Mouse (Mus musculus): ENCODE results near the gene Polr2j. TPM values are rescaled to one million over a fixed set of nuclear protein-coding genes. Genes with fewer than 3 reads are reported as not detected.
A peak's percentile ranks its signal among the peaks of the same experiment; 100 is the strongest.
"Not testable (repeated sequence)": the region's sequence is repeated elsewhere in the genome, so short reads cannot be mapped to it uniquely, and the experiment has no call there.

Polr2j gene
- total RNA-seq, 2 experiments from 2014 or later, result 94.6 to 96.8 TPM

DNA sequence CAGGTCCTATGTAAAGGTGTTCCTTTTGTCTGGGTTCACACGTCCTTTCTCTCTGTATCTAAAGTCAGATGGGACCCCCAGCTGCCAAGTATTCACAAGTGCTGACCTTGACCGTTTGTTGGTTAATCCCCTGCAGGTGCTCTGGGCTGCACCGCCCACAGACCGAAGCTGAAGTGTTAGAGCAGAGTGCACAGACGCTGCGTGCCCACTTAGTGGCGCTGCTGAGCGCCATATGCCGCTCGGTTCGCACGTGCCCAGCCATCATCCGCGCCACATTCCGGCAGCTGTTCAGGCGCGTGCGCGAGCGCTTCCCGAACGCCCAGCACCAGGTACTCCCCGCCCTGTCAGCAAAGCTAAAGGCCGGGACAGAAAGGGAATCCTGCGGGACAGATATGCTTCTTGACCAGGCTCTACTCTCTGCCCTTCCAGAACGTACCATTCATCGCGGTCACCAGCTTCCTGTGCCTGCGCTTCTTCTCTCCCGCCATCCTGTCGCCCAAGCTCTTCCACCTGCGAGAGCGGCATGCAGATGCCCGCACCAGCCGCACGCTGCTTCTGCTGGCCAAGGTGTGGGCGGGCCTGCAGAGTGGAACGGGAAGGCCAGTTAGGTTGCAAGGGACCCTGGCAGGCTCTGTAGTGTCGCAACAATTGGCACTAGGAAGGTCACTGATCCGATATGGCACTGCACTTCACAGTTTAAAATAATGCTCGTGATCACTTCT lies 14.2 kb upstream of the Polr2j start:
- peak in 1 of 2 experiments; percentile 48 for DNase-seq (ENCODE audit: low spot score in 2 of 2)

DNA sequence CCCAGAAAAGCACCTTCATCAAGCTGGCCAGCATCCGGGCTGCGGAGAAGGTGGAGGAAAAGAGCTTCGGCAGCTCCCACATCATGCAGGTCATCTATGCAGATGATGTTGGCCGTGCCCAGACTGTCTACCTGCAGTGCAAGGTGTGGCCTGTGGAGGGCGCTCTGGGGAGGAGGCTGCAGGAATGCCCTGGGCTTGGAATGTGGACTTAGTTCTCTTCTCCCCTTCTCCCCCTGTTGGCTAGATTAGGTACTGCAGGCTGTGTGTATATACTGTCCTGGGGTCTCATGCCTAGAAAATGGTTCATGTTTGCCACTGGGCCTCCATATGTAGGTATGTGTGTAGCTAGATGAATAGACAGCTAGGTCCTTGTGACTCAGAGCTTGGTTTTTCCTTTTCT lies 11.9 kb upstream of the Polr2j start:
- no peak for DNase-seq (ENCODE audit: low spot score in 2 of 2)

DNA sequence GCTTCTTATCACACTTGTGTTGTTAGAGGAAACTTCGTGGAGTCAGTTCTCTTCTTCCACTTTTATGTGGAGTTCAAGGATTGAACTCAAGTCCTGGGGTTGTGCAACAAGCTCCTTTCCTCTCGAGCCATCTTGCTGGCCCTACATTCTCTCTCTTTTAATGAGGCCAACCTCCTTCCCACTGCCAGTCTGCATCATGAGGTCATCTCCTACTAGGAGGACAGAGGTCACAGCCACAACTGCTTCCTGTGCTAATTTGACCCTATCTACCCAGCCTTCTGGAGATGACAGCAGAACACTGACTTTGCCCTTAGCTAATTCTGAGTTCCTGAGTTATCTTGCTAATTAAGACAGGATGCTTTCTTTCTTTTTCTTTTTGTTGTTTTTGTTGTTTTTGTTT lies 7.9 kb upstream of the Polr2j start:
- no peak for DNase-seq (ENCODE audit: low spot score in 2 of 2)

DNA sequence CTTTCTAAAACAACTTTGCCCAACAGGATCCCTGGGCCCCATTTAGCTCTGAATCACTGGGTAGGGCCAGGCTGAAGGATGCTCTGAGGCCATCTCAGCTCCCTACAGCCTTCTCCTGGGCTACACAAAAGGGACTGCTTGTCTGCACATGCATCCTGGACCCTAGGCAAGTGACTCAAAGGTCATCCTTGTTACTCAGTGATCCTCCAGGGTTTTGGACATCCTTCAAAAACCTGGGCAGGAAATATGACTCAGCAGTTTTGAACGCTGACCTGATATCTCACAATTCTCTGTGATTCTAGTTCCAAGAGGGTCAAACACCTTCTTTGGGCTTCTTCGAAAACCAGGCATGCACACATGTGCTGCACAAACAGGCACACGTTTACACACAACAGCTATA lies 7.4 kb upstream of the Polr2j start:
- no peak for DNase-seq (ENCODE audit: low spot score in 2 of 2)

DNA sequence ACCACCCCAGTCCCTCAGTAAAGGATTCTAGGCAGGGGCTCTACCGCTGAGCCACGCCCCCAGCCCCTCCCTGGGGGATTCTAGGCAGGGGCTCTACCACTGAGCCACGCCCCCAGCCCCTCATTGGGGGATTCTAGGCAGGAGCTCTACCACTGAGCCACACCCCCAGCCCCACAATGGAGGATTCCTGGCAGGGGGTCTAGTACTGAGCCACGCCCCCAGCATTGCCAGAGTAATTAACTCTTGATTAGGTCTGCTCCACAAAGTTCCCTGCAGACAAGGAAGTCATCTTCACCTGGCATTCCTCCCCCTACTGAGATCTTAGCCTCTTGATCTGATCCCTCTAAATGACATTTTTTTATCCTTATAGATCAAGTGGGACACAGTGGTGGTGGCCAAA lies 2.9 kb upstream of the Polr2j start:
- DNase-seq (ENCODE audit: low spot score in 2 of 2), result not testable (repeated sequence)

DNA sequence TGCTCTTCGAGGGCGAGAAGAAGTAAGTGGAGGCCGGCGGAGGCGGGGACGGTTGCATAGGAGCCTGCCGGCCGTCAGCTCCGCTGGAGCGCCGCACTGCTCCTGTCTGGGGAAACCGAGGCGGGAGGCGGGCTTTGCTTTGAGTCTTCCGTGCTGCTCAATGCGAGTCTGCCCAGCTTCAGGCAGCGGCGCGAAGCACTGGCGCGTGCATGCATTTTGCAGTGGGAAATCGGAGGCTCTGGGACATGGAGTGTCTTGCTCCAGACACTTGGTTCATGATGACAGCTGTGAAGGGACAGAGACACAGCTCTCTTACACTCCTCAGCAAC lies 317 bp downstream of the Polr2j start:
- DNase-seq (ENCODE audit: low spot score in 2 of 2), result no peak

DNA sequence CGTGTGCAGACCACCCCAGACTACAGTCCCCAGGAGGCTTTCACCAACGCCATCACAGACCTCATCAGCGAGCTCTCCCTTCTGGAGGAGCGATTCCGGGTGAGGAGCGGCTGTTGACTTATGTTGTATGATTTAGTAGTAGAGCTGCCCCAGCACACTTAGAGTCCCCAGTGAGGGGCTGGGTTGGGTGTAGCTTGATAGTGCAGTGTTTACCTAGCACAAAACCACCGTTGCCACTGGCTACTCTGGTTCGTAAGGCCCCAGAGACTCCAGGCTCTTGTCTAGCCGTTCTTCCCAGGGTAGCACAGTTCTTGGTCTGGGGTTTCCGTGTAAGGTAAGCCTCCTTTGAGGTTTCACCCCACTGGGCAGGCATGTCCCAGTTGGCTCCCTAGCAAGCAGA lies 5.7 kb downstream of the Polr2j start:
- DNase-seq (ENCODE audit: low spot score in 2 of 2), result no peak

DNA sequence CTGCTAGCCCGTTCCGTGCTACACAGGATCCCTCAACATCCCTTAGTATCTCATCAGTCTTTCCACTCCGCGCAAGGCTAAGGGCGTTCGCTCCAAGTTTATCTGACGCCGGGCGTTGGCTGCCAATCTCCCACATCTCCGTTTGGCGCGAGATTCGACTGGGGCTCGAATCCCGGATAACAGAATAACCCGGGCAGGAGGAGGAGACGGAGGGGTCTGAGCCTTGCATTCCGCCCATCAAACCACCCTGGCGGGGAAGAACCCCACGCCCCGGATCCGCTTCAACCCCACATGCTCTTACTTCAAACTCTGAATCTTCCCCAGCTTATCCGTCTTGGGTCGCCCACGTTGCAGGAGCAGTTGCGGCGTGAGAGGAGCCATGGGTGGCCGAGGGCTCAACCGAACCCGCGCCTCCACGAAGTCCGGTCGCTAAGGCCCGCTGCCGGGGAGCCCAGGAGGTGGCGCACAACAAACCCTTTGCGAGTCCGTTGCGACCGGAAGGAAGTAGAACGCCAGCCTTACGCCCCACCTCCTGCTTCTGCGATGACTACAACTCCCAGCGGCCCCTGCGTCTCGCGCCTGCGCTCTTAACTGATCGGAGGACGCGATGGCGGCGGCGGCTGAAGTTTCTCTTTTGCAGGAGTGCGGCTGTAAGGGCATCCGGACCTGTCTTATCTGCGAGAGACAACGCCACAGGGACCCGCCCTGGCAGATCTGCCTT lies 19.3 kb downstream of the Polr2j start, which contains the start of the genes Lrwd1 and Alkbh4:
Lrwd1 (minus strand) TSS at position 504 of the 721 bp plus-strand sequence.
Alkbh4 (plus strand) TSS at position 576 of the 721 bp plus-strand sequence.
- peak; percentile 75 to 90 for DNase-seq (ENCODE audit: low spot score in 2 of 2)

DNA sequence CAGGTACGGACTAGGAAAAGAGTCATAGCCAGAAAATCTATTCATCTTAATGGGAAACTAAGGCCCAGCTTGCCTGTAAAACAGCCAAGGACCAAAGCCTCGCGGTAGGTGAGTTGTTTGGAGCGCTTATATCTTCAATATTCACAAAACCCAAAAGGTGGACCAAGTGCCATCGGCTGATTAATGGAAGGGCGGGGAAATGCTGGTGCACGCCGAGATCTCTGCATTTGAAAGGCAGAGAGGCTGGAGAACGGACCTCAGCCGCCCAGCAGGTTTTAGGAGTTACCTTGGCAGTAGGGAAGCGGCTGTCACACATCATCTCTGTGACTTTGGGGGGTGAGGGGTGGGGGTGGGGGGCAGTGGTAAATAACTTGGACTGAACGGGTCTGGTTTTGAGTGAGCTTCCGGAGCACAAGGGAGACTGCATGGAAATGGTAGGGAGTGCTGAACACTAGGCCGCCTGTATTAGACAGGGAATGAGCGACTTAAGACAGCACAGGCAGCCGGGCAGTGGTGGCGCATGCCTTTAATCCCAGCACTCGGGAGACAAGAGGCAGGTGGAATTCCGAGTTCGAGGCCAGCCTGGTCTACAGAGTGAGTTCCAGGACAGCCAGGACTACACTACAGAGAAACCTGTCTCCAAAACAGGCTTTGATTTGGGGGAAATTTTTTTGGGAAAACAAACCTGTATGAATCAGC lies 20.0 kb downstream of the Polr2j start:
- DNase-seq (ENCODE audit: low spot score in 2 of 2), result no peak

DNA sequence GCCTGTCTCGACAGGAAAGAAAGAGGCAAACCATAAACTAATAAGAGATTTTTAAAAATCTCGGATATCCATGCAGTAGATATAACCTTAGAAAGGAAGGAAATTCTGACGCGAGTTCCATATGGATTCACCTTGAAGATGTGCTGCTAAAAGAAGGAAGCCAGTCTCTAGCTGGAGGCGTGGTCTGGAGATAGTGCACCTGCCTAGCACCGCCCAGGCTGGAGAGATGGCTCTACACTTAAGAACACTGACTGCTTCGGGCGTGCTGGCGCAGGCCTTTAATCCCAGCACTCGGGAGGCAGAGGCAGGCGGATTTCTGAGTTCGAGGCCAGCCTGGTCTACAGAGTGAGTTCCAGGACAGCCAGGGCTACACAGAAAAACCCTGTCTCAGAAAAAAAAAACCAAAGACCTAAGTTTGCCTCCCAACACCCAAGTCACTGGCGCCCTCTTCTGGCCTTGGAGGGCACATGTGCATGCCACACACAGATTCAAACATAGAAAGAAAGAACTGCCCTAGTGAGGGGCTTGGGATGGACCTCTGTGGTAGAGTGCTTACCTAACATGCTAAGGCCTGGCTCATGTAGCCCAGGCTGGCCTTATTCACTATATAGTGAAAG lies 21.3 kb downstream of the Polr2j start:
- DNase-seq (ENCODE audit: low spot score in 2 of 2), result peak in 1 of 2 experiments; percentile 35

DNA sequence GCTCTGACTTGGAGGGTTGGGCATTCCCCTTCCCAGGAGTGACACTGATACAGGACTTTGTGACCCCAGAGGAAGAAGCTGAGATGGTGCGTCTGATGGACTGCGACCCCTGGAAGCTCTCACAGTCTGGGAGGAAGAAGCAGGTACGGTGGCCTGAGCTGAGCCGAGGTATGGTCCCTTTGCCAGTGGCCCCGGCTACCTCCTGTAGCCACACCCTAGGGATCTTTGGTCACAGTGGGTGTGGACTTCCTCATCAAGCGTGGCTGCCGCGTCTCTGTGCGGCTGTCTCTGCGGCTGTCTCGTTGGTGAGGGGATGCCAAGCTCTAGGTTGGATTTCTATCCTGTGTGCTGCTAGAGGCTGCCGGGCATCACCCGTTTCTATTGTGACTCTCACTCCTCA lies 23.0 kb downstream of the Polr2j start:
- DNase-seq (ENCODE audit: low spot score in 2 of 2), result no peak

DNA sequence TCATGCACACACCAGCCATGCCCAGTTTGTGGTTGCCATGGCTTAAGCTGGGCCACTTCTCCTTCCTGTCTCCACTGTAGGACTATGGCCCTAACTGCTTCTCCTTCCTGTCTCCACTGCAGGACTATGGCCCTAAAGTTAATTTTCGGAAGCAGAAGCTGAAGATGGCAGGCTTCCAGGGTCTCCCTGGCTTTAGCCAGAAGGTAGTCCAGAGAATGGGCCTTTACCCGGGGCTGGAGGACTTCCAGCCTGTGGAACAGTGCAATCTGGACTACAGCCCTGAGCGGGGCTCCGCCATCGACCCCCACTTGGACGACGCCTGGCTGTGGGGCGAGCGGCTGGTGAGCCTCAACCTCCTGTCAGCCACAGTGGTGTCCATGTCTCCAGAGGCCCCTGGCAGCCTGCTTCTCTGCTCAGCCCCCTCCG lies 23.6 kb downstream of the Polr2j start:
- DNase-seq (ENCODE audit: low spot score in 2 of 2), result no peak

DNA sequence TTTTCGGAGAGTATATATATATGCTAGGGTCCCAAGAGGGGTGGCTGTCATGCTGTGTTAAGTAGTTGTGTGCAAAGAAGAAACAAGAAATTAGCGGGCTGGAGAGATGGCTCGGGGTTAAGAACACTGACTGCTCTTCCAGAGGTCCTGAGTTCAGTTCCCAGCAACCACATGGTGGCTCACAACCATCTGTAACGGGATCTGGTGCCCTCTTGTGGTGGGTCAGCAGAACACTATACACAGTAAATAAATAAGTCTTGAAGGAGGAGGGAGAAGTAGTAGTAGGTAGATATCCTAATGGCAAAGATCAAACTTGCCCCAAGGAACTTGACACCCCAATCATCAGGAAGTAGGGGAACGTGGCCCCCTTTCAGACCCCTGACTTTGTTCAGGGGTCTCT lies 26.3 kb downstream of the Polr2j start:
- DNase-seq (ENCODE audit: low spot score in 2 of 2), result no peak

DNA sequence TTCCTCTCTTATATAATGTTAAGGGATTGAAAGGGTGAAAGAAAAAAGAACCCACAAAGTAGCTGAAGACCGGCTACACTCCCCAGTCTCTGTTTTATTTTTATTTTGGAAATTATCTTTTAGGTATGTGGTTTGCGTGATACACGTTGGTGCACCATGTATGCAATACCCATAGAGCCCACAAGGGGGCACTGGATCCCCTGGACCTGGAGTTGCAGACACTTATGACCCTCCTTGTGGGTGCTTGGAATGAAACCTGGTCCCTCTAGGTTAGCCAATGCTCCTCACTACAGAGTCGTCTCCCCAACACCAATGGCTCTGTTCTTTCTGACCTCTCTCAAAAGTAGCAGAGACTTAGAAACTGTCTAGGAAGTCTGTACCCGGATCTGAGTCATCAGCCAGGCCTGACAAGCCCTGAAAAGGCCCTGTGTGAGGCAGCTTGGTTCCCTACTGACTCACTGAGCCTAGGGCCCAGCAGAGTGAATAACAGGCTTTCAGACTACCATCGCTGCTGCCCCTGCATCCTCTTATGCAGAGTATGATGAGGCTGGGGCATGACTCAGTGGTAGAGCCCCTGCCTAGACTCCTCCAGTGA lies 26.8 kb downstream of the Polr2j start:
- DNase-seq (ENCODE audit: low spot score in 2 of 2), result no peak

DNA sequence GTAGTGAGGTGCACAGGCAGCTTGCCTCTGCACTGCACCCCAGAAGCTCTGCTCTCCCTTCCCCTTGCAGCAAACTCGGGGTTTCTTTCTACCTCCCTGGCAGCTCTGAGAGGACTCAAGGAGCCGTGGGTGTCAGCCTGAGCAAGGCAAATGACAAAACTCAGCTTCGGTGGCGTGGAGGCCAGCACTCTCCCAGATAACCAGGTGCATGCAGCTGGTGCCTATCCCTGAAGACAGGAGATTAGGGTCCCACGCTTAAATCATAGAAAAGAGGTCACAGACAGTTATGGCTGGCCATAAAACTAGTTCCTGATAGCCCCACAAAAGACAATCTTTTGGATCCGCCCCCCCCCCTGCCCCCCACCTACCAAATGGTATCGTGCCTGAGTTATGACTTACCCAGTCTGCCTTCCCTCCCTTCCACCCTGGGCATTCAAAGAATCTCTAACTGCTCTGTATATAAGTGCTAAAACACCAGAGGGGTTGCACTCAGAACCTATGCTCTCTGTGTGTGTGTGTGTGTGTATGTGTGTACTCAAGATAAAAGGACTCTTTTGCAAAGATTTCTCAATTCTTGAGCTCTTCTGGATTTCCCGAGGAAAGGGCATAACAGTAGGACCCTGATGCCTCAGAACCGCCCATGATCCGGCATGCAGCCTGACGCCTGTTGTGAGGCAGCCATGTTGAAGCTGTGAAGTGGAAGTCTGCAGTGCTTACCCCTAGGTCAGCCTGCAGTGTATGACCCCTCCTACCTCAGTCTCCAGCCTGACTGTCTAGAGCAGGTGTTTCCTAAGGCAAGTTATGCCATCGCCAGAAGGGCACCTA lies 28.4 kb downstream of the Polr2j start:
- no peak for DNase-seq (ENCODE audit: low spot score in 2 of 2)

DNA sequence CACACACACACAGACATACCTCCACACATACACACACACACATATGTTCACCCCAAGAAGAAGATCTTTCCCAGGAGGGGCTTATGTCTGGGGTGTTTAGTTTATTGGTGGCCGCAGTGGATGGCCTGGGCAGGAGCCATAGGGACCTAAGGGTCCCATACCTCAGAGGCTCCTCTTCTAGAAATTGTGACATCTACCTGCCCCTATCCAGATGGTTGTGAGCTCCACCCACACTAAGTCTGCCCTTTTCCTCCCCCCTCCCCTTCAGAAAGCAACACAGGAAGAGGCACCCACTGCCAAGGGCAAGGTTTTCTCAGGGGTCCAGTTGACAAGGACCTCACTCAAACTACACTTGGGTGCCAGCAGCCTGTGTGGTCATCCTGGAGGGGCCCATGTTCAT lies 30.5 kb downstream of the Polr2j start:
- DNase-seq (ENCODE audit: low spot score in 2 of 2), result no peak

DNA sequence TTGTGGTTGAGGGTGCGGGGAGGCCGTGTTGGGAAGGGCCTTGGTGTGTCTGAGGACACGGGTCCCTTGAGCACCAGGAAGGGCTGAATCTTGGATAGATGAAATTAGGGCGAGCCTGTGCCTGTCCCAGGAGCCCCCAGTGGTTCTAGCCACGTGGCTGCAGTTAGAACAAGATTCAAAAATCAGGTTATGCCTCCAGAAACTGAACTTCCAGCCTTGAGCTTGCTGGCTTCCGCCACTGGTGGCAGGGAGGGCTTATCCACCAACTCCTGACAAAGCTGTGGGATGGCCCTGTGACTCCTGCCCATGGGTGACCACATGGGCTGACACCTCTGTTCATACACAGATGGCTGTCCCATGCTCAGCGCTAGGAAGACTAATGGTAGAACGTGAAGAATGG lies 31.3 kb downstream of the Polr2j start:
- no peak for DNase-seq (ENCODE audit: low spot score in 2 of 2)

DNA sequence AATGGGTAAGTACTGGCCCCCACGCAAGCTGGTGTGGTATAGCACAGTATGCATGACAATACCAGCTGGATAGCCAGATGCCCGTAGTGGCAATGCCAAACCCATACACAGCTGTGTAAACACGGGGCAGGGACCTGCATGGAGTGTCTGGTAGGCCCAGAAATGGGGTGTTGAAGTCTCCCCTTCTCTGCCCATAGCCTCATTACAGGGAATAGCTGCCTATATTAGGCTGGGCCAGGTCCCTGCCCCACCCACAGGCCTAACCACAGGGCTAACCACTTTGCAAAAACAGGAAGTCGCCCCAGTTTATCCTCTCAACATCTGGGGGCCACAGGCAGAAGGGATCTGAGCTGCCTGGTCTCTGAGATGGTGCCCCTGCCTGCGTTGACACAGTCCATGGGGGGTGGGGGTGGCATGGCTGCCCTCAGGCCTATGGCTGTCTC lies 32.7 kb downstream of the Polr2j start:
- DNase-seq (ENCODE audit: low spot score in 2 of 2), result not testable (repeated sequence)

DNA sequence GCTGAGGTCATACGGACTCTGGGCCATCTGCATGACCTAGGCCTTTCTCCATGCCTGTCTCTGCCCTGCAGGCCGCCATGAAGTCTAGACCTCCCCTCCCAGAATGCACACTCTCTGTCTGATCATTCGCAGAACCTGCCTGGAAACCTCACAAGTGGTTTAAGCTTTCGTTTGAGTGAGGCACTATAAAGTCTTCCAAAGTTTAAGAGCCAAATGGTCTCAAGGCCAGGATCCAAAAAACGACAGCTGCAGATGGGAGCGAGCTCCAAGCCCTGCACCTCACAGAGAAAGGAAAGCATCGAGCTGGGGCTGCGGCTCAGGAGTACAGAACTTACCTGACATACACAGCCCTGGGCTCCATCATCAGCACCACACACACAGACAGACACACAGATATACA lies 35.9 kb downstream of the Polr2j start:
- DNase-seq (ENCODE audit: low spot score in 2 of 2), result no peak

DNA sequence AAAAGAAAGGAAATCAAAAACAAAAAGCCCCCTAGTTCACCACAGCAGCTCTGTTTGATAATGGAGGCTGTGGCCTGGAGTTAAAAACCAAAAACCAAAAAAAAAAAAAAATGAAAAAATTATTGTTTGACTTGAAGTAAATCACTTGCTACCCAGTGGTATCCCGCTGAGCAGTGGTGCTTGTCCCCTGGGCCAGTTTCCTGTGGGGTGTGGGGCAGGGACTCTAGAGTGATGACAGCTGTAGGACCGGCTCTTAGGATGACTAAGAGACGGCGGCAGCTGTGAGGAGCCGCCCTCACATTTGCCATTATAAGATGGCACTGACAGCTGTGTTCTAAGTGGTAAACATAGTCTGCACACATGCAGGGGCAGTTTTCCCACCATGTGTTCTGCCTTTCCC lies 39.0 kb downstream of the Polr2j start:
- no peak for DNase-seq (ENCODE audit: low spot score in 2 of 2)

All from adrenal gland, postnatal 4 days (tissue).